Mouse (Mus musculus) neural tube, embryonic 14.5 days (tissue): ENCODE measurements at regions not wholly inside any gene's neighbourhood (a gene's known extent, or its start where the extent isn't known, plus 50 kb on each side); places are given as distances from the start of the nearest gene placed in this dataset.

Source experiments
- ATAC-seq: fragments of 200-750 bp; cut with Nextera tagmentation; 2 replicates; pipeline ENCODE4 v1.8.0; 2017; ENCODE audit warnings: low read depth, mild to moderate bottlenecking, moderate TSS enrichment, moderate library complexity
- H3K27ac ChIP-seq: fragments of 300-500 bp; sonication (generic); 2 replicates; pipeline ENCODE4 v1.5.1; 2014; ENCODE audit warnings: low read depth, mild to moderate bottlenecking, control low read depth, low read length, moderate library complexity, mixed read lengths
- H3K27me3 ChIP-seq: fragments of 300-500 bp; sonication (generic); 2 replicates; pipeline ENCODE4 v1.6.1; 2014; ENCODE audit warnings: low read length; ENCODE audit not compliant: control insufficient read depth, insufficient read depth
- H3K36me3 ChIP-seq: fragments of 300-500 bp; sonication (generic); 2 replicates; pipeline ENCODE4 v1.6.1; 2014; ENCODE audit warnings: low read length, mixed read lengths; ENCODE audit not compliant: control insufficient read depth, insufficient read depth
- H3K4me1 ChIP-seq: fragments of 300-500 bp; sonication (generic); 2 replicates; pipeline ENCODE4 v1.6.1; 2014; ENCODE audit warnings: low read length; ENCODE audit not compliant: control insufficient read depth, insufficient read depth
- H3K4me2 ChIP-seq: fragments of 300-500 bp; sonication (generic); 2 replicates; pipeline ENCODE4 v1.6.1; 2014; ENCODE audit warnings: mild to moderate bottlenecking, low read depth, low read length, control low read depth
- H3K4me3 ChIP-seq: fragments of 300-500 bp; sonication (generic); 2 replicates; pipeline ENCODE4 v1.5.1; 2014; ENCODE audit warnings: low read depth, low read length, control low read depth, mixed read lengths
- H3K9ac ChIP-seq: fragments of 300-500 bp; sonication (generic); replicated peaks from 2 replicates; pipeline ENCODE4 v1.6.1; 2014; ENCODE audit warnings: low read depth, mild to moderate bottlenecking, control low read depth, low read length, mixed read lengths
- H3K9me3 ChIP-seq: fragments of 300-500 bp; sonication (generic); 2 replicates; pipeline ENCODE4 v1.6.1; 2016; ENCODE audit warnings: low read length; ENCODE audit not compliant: control insufficient read depth
- WGBS: fragments of 180-500 bp; shearing (Covaris S2); extraction: QIAGEN DNeasy Blood & Tissue Kit; methylation state at CpG from one replicate; pipeline ENCODE4 v1.1.7; 2014; 5-methylcytosine and 5-hydroxymethylcytosine counted together

GRCm38 (mm10) chr3:9340788-9341187, 269.1 kb downstream of the Zfp704 start:
- H3K27me3 ChIP-seq = peaks cover 5% of the 10 kb centered on the region
- peak overlapping the region; percentile 27 for H3K4me3 ChIP-seq
- H3K4me2 ChIP-seq = peak overlapping the region; percentile 67
- 1% methylated on average over 15 of the region's 15 CpGs for WGBS
- no peak overlapping the region for H3K27ac ChIP-seq
- H3K9ac ChIP-seq = peak overlapping the region; percentile 35; the same call in 1 of the 2 replicates
- no peaks in the 10 kb centered on the region for H3K9me3 ChIP-seq
- H3K36me3 ChIP-seq = no peaks in the 10 kb centered on the region
- H3K4me1 ChIP-seq = peaks cover 6% of the 10 kb centered on the region; the same call in 1 of the 2 replicates
- peak; percentile 70 for ATAC-seq

- Histone ChIP-seq H3K4me1 (peaks cover 5% of the 10 kb centered on the region; the same call in 1 of the 2 replicates), H3K4me3 (peak overlapping the region; percentile 27), H3K27ac (no peak overlapping the region), H3K27me3 (peaks cover 3% of the 10 kb centered on the region), H3K36me3 (no peaks in the 10 kb centered on the region), H3K9me3 (no peaks in the 10 kb centered on the region), H3K4me2 (peak overlapping the region; percentile 67), H3K9ac (no peak overlapping the region; the same call in 1 of the 2 replicates)
- peak; percentile 57; the same call in 1 of the 2 replicates for ATAC-seq
- WGBS = 30% methylated on average over 4 of the region's 4 CpGs
Observed at GRCm38 (mm10) chr3:9340344-9340743, 269.5 kb downstream of the Zfp704 start.

GRCm38 (mm10) chr3:9339669-9340068, 270.2 kb downstream of the Zfp704 start:
- no peak for ATAC-seq
- Histone ChIP-seq H3K36me3 (no peaks in the 10 kb centered on the region), H3K9ac (no peak overlapping the region), H3K4me2 (no peak overlapping the region), H3K27me3 (no peaks in the 10 kb centered on the region), H3K4me1 (peaks cover 7% of the 10 kb centered on the region; the same call in 1 of the 2 replicates), H3K9me3 (no peaks in the 10 kb centered on the region), H3K27ac (no peak overlapping the region), H3K4me3 (no peak overlapping the region)
- 96% methylated on average over 4 of the region's 4 CpGs for WGBS

- H3K36me3 ChIP-seq = no peaks in the 10 kb centered on the region
- no peaks in the 10 kb centered on the region for H3K27me3 ChIP-seq
- H3K4me3 ChIP-seq = no peak overlapping the region
- H3K9me3 ChIP-seq = no peaks in the 10 kb centered on the region
- H3K4me1 ChIP-seq = peaks cover 10% of the 10 kb centered on the region; the same call in 1 of the 2 replicates
- no peak overlapping the region for H3K4me2 ChIP-seq
- no peak overlapping the region for H3K27ac ChIP-seq
- no peak for ATAC-seq
- H3K9ac ChIP-seq = no peak overlapping the region
- 37% methylated on average over 4 of the region's 4 CpGs for WGBS
Observed at GRCm38 (mm10) chr3:9335580-9335979, 274.3 kb downstream of the Zfp704 start.
